Mouse (Mus musculus) kidney, postnatal 25 days (tissue): ENCODE data around the gene Trio.

Source experiments
- DNase-seq, 2 experiments: peaks; one replicate each; pipeline ENCODE4 v3.0.0; 2021; ENCODE audit warnings: mixed read lengths in 2 of 2

The Trio gene

DNA sequence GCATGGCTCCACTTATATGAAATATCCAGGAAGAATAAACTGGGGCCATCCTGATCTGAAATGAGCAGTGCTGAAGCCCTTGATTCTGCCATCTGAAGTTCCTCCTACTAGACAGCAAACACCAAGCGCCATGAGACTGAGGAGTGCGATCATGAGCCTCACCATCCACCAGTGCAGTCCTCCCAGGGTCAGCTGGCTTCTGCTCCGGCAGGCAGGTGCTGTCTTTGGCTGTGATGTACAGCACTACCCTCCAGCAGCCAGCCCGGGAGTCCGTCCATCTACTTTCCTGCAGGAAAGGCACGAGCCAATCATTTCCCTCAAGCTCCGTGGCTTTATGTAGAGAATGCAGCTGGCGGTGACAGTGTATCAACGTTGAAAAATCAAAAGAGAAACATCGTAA, 10.0 kb upstream of the Trio start:
- no peak for DNase-seq

DNA sequence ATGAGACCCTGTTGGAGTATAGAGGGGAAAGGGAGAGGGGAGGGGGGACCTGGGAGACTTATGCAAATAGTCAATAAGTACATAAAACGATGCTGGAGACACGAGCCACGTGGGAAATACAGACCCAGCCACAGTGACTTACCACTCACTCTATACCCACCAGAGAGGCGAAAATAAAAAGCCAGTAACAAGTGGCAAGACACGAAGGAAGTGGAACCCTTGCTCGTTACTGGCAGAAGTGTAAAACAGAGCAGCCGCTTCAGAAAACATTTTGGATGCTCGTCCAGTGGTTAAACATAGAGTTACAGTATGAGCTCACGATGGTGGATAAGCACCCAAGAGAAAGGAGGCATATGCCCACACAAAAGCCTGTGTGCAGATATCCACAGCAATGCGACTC, 9.0 kb upstream of the Trio start:
- DNase-seq = no peak

DNA sequence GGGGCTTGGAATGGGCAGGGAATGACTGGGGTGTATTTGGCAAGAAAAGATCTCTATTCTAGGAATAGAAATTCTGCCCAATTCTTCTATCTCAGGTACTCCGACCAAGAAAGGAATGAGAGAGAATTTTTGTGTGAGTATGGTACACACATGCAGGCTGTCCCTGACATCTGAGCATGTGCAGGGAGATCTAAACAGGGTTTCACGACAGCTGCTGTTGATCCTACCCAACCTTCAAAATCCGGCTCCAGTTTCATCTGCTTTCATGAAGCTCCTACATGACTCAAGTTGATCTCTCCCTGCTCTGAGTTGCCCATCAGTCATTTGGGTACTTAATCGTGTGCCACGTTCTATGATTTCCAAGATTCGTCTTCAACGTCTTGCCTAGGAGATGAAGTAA, 3.7 kb upstream of the Trio start:
- DNase-seq = no peak

DNA sequence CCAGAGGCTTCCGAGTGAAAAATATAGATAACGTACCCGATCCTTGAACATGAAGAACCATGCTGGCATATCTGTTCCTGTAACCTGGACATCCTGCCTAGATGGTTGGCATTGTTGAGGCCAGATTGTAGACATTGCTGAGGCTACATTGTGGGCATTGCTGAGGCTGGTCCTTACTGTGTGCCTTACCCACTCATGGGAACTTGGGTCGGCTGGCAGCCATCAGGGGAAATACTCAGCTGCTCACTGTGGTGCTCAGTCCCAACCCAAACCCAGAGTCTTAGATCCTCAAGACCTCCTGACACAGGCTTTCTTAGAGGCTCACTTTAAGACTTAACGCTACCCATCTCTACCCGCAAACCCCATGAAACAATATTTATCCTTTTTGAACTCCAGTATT, 2.9 kb upstream of the Trio start:
- no peak for DNase-seq

DNA sequence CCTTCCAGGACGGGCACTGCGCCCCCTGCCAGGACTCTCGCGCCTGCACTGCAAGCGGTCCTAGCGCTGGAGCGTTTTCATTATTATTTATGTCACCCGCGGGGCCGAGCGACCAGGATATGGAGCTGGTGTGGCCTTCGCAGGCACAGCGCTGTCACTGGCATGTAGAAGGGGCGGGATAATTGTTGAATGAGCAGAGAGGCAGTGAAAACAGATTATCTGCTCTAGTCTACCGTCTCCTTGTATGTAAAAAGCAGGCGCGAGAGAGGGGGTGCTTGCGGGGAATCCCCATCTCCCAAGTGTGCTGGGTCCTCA, 476 bp upstream of the Trio start:
- no peak for DNase-seq

DNA sequence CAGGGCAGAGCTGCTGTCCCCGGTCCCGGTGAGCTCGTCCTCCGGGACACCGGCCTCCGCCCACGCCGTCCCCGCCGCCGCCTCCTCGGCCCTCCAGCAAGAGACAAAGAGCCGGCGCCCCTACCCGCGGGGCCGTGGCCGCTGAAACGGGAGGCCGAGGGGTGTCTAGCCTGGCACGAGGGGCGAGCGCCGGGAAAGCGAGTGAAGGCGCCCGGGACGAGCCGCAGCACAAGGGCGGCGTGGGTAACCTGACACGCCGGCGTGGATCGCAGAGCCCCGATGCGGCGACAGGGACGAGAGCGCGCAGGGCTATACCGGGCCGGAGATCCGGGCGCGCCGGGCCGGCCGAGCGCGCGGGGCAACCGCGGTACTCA, 696 bp downstream of the Trio start:
- peak; percentile 47 to 68 for DNase-seq

DNA sequence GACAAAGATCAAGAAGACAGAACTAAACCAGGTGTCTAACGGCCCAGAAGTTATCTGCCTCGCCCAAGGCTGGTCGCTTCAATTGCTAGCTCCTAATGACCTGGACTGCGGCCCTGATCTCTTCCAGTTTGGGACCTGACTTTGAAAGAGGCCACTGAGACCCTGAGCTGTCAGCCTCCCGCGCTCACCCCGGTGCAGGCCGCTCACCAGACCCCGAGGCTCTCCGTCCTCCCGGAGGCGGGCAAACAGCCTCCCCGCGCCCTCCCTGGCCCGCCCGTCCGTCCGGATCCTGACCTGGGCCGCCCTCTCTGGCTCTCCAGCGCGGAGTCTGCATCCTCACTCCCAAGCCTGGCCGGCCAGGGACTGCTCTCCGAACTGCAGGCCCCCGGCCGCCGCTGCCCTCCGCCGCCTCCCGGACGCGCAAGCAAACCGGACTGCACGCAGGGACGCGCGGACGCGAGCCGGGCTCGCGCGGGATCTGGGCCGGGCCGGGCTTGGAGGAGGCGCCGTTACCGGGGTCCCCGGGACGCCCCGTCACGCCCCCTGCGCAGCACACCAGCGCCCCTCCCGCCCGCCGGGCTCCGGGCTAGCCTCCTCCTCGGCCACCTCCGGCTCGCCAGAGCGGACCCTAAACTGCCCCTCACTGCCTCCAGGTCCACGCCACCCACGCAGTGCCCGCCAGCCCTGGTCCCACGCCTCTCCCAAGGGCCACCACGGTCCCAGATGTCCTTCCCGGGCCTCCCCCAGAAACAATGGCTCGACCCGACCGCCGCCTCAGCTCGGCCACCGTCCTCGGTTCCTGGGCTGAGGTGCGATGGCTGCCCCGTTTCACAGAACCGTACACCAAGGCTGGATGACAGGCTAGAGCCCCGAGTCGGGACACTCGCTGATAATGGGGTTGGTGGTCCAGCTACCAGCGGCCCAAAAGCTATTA, 1.4 kb downstream of the Trio start:
- peak; percentile 74 to 90 for DNase-seq

DNA sequence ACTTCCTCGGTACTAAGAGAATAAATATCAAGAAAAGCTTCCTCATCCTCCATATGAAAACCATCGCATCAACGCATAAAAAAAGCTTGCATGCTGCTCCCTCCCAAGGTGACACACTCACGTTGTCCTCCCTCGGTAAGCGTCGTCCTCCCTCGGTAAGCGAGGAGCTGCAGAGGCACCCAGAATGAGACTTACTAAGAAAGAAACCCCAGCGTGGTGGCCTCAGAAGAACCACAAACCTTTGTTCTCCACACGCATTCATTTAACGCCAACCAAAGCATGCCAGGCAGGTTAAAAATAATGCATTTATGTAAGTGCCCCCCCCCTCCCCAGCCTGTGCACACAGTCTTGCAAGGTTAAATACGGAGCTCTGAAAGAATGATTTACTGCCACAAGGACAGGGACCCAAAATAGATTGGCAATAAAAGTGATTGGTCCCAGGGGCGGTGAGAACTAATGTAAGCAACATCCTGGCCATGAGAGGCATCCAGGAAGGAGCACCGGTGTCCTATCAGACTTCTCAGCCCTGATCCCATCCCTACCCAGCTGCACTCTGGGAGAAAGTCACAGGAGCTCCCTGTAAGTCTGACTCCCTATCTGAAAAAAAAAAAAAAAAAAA, 3.9 kb downstream of the Trio start:
- DNase-seq = peak; percentile 32 to 75

DNA sequence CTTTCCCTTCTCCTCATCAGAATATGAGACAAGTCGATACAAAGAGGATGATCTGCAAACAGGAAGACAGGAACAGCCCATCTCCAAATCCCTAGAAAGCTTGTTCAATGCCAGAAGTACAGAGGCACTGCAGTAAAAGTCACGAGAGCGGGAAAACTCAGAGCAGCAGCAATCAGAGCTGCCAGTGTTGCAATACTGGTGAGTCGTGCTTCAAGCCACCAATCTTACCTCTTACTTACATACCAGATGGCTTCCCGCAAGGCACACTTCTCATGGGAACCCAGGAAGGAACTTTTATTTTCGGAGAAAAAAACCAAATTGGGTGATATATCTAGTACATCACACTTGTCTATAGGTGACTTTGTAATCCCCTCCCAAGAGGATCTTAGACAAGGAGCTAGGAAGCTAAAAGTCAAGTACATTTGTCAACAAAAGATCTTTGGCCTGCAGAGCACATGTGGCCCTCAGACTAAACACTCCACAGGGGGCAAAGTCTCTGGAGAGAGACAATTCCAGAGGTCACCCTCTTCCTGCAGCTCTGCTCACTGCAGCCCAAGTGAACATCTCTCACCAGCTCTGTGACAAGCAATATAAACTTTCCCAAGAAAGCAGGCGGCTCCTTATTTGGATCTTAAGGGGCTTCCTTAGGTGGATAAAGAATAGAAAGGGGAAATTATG, 6.1 kb downstream of the Trio start:
- DNase-seq = peak in 1 of 2 experiments; percentile 69

DNA sequence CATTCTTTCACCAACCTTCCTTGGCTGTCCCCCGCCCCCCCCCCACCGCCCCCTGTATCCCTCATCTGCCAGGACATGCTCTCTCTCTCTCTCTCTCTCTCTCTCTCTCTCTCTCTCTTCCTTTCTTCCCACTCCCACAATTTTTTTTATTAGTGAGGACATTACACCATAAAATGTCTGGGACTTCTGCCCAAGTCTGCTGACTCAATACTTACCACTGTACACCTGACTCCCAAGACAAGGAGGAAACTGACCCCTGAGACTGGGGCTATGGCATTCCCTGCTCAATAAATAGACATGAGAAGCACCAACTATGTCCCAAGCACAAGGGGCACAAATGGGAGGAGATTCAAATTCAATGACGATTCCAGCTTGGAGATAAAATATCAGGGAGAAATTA, 18.1 kb downstream of the Trio start:
- DNase-seq = no peak

DNA sequence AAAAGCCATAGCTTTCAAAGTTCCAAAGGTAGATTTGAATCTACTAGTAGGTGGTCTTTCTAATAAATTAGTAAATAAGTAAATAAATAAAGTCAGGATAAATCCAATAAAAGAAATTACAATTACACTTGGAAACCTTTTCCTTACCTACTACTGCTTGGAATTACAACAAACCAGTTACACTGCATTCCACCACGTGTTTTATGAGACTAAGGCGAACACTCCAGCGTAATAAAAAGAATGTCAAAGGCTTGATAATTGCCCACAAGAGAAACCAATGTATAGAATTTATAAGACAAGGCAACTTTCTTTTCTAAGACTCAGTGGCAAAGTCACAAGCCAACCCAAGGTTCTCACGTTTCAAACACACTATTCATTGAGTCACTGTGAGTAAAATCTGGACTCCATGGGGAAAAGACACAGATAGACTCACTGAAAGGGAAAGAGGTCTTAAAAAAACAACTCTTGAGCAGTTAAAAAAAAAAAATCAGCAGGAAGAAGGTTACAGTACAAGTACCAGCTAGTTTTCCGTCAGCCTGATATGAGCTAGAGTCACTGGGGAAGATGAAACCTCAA, 21.4 kb downstream of the Trio start:
- DNase-seq = no peak

DNA sequence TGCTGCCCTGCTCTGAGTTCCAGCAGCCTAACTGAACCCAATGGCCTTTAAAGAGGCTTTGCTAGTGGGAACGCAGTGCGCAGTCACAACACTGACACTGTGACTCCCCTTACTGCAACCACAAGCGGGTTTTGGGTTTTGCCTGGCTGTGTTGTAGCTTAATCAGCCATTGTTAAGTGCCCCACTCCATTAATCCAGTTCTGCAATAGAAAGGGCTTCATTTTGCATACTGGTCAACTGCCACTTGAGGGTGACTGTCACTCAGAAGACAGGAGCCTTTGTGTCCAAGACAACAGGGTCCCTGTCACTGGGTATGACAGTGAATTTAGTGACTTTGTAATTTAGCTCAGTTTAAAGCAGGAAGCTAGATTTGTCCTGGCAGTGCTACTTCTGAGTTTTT, 23.1 kb downstream of the Trio start:
- DNase-seq = no peak

DNA sequence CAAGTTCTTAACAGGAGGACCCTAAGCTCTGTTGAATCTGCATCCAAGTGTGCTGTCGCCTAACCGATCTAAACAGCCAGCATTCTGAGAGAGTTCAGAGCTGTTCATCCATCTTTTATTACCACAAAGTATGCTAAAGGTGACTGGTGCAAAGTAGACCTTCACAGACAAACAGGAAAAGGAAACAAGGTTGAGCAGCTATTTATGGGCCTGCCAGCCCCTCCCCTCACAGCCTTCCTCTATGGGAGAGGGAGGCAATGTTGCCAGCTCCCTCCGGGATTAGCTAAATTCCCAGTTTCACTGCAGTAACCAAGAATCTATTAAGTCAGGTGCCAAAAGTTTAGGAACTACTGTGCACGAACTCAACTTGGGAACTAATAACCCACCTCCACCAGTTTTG, 24.3 kb downstream of the Trio start:
- DNase-seq = peak; percentile 51 to 79

DNA sequence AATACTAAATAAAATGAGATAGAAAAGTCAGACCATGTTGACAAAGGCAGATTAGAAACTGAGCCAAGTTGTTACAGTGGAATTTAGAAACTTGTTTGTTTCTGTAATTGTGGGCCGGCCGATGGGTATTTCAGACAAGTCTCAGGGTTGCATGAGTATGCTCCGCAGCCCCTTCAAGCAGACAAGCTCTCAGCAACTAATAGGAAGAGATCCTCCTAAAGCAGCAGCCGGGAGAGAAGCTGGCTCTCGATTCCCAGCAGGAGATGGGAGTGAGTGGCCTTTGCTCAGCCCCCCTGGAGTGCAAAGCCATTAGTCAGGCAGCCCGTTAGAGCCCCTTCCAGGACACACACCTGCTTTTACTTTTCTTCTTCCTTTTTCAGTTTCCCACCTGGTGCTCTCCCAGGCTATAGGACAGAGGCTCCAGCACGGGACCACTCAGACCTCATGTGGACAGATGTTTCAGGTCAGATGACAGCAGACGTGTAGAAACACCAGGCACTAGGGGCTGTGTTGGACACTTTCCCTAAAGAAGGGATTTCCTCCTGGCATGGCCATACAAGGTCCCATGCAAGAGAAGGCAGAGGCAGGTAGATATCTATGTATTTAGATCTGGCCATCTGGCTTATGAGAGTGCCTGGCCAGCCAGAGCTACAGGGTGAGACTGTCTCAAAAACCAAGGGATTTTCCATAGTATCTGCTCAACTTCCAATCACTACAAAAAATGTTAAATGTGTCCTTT, 26.9 kb downstream of the Trio start:
- peak; percentile 40 to 67 for DNase-seq

DNA sequence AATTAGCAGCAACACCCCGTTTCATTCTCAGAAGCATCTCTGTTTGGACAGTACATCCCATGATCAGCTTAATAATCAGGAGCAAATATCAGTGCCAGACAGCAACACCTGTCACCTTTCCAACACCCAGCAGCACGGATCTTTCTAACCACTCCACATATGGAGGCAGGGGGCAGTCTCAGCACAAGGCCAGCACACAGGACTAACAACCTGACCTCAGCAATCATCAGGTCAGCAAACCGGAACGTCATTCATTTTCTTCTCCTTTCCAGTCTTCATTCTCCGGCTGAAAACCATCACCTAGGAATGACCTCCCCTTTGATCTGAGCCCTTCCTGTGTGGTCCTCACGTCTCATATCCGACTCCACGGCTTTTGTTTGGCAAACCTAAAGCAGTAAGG, 27.7 kb downstream of the Trio start:
- DNase-seq = peak in 1 of 2 experiments; percentile 56

DNA sequence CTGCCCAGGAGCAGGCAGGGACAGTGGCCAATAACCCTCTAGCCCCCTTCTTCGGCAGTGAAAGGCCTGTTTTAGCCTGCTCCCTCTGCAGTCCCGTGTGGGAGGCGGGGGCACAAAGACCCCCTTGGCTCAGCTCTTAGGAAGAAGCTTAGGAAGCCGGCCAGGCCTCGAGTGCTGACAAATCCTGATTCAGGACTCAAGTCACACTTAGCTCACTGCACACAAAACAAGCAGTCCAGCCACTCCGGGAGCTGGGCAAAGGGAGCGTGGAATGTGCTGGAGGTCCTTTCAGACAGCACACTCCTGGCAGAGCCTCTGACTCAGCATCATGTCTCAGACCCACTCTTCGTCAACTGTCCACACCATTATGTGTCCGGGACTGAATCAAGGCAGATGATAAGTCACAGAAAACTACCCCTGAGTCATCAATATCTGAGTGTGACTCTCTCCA, 28.2 kb downstream of the Trio start:
- peak; percentile 34 to 71 for DNase-seq

DNA sequence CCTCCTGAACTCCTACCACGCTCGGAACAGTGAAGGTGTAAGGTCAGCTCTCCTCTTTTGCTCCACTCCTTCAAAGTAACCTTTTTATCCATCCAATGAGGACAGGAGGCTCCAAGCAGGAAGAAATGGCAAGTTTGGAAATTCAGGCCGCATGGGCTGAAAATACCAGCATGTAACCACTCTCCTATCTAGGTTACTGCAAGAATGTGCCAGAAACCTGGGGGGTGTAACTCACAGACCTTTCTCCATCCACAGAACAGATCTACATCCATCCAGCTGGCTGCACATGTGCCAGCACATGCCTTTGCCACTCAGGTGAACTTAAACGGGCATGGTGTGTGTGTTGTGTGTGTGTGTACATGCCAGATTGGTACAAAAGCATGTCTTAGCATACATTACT, 28.9 kb downstream of the Trio start:
- no peak for DNase-seq

DNA sequence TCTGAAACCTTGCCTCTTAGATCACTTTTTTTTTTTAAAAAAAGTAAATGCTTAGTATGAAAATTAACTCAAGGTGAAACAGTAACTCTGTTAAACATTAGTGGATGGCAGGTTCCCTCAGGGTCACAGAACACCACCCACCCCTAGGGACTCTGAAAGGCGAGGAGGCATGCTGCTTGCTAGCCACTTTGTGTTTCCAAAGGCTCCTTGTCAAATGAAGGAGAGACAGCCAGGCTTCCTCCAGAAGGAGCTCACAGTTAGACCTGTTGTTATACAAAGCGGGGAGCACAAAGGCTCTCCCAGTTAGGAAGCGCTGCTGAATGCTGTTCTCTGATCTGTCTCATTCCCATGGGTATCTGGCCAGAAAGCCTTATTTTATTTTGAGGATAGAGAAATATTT, 30.2 kb downstream of the Trio start:
- DNase-seq = peak; percentile 67 to 85

DNA sequence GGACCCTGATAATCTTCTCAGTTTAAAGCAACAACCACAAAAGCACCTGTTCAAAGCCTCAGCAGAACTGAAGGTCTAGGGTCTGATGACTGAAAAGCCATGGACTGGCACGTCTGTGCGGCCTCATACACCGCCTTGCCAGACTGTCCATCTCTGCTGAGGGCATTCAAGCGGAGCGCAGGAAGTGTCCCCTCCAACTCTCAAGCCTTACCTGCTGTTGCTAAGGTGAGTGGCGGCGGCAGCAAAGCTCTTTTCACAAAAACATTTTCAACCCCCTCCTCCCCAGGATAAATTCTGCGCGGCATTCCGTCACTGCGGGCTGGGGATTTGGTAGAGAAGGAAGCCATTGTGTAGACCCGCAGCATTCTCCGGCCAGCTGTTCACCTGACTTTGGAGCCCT, 30.8 kb downstream of the Trio start:
- peak; percentile 39 to 71 for DNase-seq

DNA sequence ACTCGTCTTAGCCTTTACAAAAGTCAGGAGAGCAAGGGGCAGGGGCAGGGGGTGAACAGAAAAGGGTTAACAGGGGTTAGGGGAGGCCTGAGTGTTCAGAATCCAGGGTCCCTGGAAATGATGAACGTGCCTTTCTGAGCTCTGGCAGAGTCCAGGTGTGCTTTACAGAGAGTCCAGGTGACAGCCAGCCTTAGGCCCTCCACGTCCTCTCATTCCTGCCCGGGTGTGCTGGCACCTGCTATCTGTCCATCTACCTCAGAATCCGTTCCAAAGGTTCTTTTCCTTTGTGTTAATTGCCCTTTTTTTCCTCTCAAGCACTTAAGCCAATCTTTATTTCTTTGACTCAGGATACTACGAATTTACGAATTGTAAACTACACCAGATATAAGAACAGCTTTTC, 32.1 kb downstream of the Trio start:
- peak in 1 of 2 experiments; percentile 47 for DNase-seq

DNA sequence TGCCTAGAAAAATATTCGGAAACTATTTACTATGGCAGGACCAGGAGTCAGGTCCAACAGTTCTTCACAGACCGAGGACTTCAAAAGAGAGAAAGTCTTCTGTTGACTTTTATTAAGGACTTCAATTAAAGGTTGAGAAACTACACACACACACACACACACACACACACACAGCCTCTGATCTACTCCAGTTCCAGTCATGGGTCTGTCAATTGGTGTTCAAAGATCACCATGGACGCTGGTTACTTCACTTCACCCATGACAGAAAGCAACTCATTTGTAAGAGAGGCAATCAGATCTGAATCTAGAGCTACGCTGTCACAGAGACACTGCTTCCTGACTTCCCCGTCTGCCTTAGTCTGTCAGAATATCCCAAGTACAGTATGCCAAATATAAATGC, 33.1 kb downstream of the Trio start:
- DNase-seq = peak in 1 of 2 experiments; percentile 61

DNA sequence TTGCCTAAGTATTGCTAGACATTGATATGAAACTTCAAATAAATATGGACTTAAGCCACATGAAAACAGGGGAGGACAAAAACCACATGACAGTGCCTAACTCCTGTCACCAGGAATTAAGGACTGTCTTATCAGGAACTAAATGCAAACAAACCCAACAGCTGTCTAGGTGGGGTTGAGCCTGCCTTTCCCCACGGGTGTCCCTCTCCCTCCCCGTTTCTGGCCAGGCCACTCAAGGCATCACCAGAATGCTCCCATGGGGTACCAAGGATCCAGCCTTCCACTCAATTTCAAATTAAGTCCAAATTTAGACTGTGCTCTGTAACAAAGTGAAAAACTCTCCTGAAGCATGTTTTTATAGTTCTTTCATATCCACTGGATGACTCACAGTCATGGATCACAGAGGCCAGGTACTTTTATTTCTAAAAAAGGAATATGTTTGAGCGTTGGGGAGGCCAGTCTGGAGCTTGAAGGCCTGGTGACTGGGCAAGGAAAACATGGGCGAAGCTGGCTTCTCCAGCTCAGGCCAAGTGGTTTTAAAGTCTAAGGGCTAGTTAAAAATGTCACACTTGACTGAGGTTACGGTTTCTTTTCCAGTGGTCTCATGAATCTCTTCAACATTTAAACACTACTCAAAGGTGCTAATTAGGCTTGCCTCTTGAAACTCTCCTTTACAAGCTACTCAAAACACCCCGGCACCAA, 33.6 kb downstream of the Trio start:
- no peak for DNase-seq
